Mouse (Mus musculus): ENCODE results near the gene Wdfy2. TPM values are rescaled to one million over a fixed set of nuclear protein-coding genes. Genes with fewer than 3 reads are reported as not detected.

The Wdfy2 gene
- total and polyA plus RNA-seq, 2 experiments: 6.1 to 10.7 TPM

DNA sequence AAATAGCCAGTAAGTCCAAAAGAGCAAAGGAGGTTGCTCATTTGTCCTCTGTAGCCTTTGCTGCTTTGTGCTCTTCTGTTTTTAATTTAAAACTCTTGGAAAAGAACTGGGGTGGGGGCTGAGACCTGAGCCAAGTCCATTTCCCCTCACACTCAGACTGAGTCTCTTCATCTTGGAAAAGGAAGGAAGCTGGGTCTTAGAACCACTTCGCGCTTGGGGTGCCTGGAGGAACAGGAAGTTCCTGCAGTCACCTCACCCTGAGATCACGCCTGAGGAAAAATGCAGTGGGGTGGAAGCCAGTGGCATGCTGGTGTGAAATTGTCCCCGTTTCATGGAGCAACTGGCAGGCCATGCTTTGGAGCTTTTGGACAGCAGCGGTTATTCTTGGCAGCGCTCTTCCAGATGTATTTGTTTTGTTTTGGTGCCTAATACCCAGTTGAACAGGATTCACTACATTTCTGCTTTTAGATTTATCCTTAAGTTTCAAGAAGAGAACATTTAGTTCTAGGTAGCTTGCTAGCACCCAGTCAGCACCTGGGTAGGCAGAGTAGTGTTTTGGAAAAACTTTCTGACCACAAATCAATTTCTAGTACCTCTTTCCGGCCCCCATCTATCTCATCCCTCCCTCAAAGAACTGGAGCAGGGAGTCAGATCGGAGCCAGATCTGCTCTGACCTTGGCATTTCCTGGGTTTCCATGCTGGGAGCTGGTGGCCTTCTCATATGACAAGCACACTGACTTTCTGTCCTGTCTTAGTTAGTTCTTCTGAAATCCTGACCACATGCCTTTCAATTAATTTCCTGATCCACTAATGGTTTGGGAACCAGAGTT lies 7.7 kb downstream of the Wdfy2 start:
- H3K36me3 ChIP-seq (ENCODE audit: control insufficient read depth, insufficient read depth, low read length): no peaks in the 10 kb centered on the region
- H3K27me3 ChIP-seq (ENCODE audit: control insufficient read depth, insufficient read depth, low read length): no peaks in the 10 kb centered on the region
- no peak overlapping the region for H3K9ac ChIP-seq (ENCODE audit: low read depth, low read length)
- H3K4me1 ChIP-seq (ENCODE audit: control insufficient read depth, insufficient read depth, low read length): peaks cover 28% of the 10 kb centered on the region
- peaks cover 28% of the 10 kb centered on the region; the same call in 1 of the 2 replicates for H3K79me2 ChIP-seq (ENCODE audit: control insufficient read depth, insufficient read depth, low read length)
- DNase-seq (ENCODE audit: extremely low read depth, low read depth, low spot score): peak; percentile 88
- WGBS: 5% methylated on average over 8 of the region's 8 CpGs
- H3K27ac ChIP-seq (replicated peaks; ENCODE audit: insufficient read depth, low read depth, low read length): peak overlapping the region; percentile 79
- H3K4me3 ChIP-seq (ENCODE audit: insufficient read depth, low read depth, low read length): no peak overlapping the region
- no peak for TF ChIP-seq POLR2A (IDR thresholded peaks at IDR 0.05; ENCODE audit: extremely low read depth, insufficient read depth, low read length)
- TF ChIP-seq CTCF (IDR thresholded peaks at IDR 0.05; ENCODE audit: low read depth, low read length): no peak

DNA sequence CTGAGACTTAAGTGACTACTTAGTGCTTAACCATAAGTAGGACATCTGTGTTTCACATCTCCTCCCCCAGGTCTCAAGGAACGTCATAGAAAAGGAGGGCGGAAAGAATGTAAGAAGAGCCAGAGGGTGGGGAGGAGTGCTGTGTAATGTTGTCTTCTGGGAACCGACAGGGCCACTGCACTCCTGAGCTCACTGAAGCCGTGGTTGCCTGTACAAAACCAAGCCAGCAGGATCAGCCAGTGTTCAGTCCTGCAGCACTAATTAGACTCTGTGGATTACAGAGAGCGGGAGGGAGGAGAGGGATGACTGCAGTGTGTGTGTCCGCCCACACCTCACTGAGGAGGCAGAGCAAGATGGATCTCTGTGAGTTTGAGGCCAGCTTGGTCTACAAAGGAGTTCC lies 13.5 kb downstream of the Wdfy2 start:
- WGBS: 85% methylated on average over 6 of the region's 6 CpGs
- H3K36me3 ChIP-seq (ENCODE audit: control insufficient read depth, insufficient read depth, low read length): no peaks in the 10 kb centered on the region
- H3K9ac ChIP-seq (ENCODE audit: low read depth, low read length): no peak overlapping the region
- peaks cover 11% of the 10 kb centered on the region; the same call in 1 of the 2 replicates for H3K4me1 ChIP-seq (ENCODE audit: control insufficient read depth, insufficient read depth, low read length)
- no peak for TF ChIP-seq POLR2A (IDR thresholded peaks at IDR 0.05; ENCODE audit: extremely low read depth, insufficient read depth, low read length)
- no peak for TF ChIP-seq CTCF (IDR thresholded peaks at IDR 0.05; ENCODE audit: low read depth, low read length)
- no peak overlapping the region for H3K4me3 ChIP-seq (ENCODE audit: insufficient read depth, low read depth, low read length)
- H3K79me2 ChIP-seq (ENCODE audit: control insufficient read depth, insufficient read depth, low read length): peaks cover 26% of the 10 kb centered on the region; the same call in 1 of the 2 replicates
- no peak overlapping the region for H3K27ac ChIP-seq (replicated peaks; ENCODE audit: insufficient read depth, low read depth, low read length)
- no peak for DNase-seq (ENCODE audit: extremely low read depth, low read depth, low spot score)
- H3K27me3 ChIP-seq (ENCODE audit: control insufficient read depth, insufficient read depth, low read length): no peaks in the 10 kb centered on the region

DNA sequence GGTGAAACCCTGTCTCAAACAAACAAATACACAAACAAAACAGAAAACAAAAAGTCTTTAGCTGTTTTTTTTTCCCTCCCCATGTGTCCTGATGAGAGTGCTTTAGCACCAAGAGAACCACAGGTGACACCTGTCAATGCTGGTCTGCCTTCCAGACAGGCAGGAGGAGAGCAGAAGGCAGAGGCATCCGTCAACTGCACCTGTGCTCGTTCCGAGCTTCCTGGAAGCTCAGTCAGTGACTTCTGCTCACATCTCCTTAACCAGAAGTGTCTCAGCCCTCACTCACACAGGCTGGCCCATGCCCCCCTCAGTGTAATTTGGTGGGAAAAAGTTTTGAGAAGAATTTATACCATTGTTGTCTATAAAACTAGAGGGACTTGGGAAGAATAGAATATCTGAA lies 15.4 kb downstream of the Wdfy2 start:
- Histone ChIP-seq H3K4me1 (ENCODE audit: control insufficient read depth, insufficient read depth, low read length) (peaks cover 10% of the 10 kb centered on the region; the same call in 1 of the 2 replicates), H3K9ac (ENCODE audit: low read depth, low read length) (no peak overlapping the region), H3K27ac (replicated peaks; ENCODE audit: insufficient read depth, low read depth, low read length) (no peak overlapping the region), H3K79me2 (ENCODE audit: control insufficient read depth, insufficient read depth, low read length) (peaks cover 31% of the 10 kb centered on the region; the same call in 1 of the 2 replicates), H3K36me3 (ENCODE audit: control insufficient read depth, insufficient read depth, low read length) (no peaks in the 10 kb centered on the region), H3K27me3 (ENCODE audit: control insufficient read depth, insufficient read depth, low read length) (no peaks in the 10 kb centered on the region), H3K4me3 (ENCODE audit: insufficient read depth, low read depth, low read length) (no peak overlapping the region)
- TF ChIP-seq POLR2A (IDR thresholded peaks at IDR 0.05; ENCODE audit: extremely low read depth, insufficient read depth, low read length) (no peak), CTCF (IDR thresholded peaks at IDR 0.05; ENCODE audit: low read depth, low read length) (no peak)
- DNase-seq (ENCODE audit: extremely low read depth, low read depth, low spot score): no peak
- WGBS: 86% methylated on average over 3 of the region's 3 CpGs

DNA sequence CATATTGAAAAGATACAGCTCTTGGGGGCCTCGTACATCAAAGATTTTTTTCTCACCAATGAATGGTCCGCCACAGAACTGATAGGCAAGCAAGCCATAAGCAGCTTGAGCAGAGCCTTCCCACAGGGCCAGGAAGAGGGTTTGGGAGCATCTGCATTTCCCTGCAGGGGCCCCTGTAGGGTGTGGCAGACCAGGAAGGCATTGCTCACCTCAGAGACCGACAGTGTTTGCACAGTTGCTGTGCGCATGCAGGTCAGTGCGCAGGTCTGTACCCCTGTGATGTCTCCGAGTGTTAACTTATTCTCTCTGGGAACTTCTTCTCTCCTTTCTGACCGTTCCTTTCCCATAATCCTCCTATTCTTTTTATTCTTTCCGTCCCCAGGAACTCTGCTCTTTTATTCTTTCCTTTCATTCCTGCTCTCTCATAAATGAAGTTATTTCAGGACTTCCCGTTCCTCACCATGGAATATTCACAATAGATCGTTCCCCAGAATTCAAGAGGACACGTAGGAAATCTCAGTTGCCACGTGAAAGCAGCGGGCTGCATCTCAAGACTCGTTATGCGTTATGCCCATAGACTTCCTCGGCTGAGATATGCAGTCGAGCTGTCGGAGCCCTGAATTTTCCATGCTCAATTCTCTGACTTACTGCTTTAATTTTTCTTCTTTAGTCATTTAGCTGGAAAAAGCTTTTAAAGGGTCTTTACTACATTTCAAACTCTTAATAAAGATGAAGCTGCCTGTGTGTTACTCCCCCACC lies 17.8 kb downstream of the Wdfy2 start:
- no peak for TF ChIP-seq POLR2A (IDR thresholded peaks at IDR 0.05; ENCODE audit: extremely low read depth, insufficient read depth, low read length)
- no peak for TF ChIP-seq CTCF (IDR thresholded peaks at IDR 0.05; ENCODE audit: low read depth, low read length)
- H3K27ac ChIP-seq (replicated peaks; ENCODE audit: insufficient read depth, low read depth, low read length): no peak overlapping the region
- H3K79me2 ChIP-seq (ENCODE audit: control insufficient read depth, insufficient read depth, low read length): peaks cover 38% of the 10 kb centered on the region; the same call in 1 of the 2 replicates
- no peaks in the 10 kb centered on the region for H3K36me3 ChIP-seq (ENCODE audit: control insufficient read depth, insufficient read depth, low read length)
- H3K9ac ChIP-seq (ENCODE audit: low read depth, low read length): no peak overlapping the region
- H3K4me3 ChIP-seq (ENCODE audit: insufficient read depth, low read depth, low read length): no peak overlapping the region
- WGBS: 76% methylated on average over 18 of the region's 18 CpGs
- H3K4me1 ChIP-seq (ENCODE audit: control insufficient read depth, insufficient read depth, low read length): peaks cover 10% of the 10 kb centered on the region; the same call in 1 of the 2 replicates
- H3K27me3 ChIP-seq (ENCODE audit: control insufficient read depth, insufficient read depth, low read length): no peaks in the 10 kb centered on the region
- DNase-seq (ENCODE audit: extremely low read depth, low read depth, low spot score): no peak

DNA sequence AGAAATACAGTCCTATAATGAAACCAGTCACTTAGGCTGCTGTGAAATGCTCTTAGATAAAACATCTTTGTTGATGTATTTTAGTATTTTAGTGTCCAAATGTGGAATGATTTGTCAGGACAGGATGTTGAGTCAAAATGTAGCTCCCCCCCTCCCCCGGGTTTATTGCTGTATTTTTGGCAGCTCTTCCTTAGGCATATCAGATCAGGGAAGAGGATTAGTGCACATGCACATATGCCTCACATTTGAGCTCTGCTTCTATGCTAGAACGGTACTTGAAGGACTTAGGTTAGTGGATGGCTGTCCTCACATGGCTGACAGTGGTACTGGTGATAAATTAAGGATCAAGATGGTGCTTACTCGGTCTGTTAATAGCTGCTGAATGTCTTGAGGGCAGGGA lies 18.4 kb downstream of the Wdfy2 start:
- Histone ChIP-seq H3K27ac (replicated peaks; ENCODE audit: insufficient read depth, low read depth, low read length) (no peak overlapping the region), H3K9ac (ENCODE audit: low read depth, low read length) (no peak overlapping the region), H3K36me3 (ENCODE audit: control insufficient read depth, insufficient read depth, low read length) (no peaks in the 10 kb centered on the region), H3K4me1 (ENCODE audit: control insufficient read depth, insufficient read depth, low read length) (peaks cover 10% of the 10 kb centered on the region; the same call in 1 of the 2 replicates), H3K27me3 (ENCODE audit: control insufficient read depth, insufficient read depth, low read length) (no peaks in the 10 kb centered on the region), H3K79me2 (ENCODE audit: control insufficient read depth, insufficient read depth, low read length) (peaks cover 41% of the 10 kb centered on the region; the same call in 1 of the 2 replicates), H3K4me3 (ENCODE audit: insufficient read depth, low read depth, low read length) (no peak overlapping the region)
- 73% methylated on average over 3 of the region's 3 CpGs for WGBS
- no peak for DNase-seq (ENCODE audit: extremely low read depth, low read depth, low spot score)
- TF ChIP-seq POLR2A (IDR thresholded peaks at IDR 0.05; ENCODE audit: extremely low read depth, insufficient read depth, low read length) (no peak), CTCF (IDR thresholded peaks at IDR 0.05; ENCODE audit: low read depth, low read length) (no peak)

Measured in liver, adult 2 months (tissue).